Mouse (Mus musculus) lung, embryonic 16.5 days (tissue): ENCODE measurements around the gene Dennd1a. TPM values are rescaled to one million over a fixed set of nuclear protein-coding genes. Genes with fewer than 3 reads are reported as not detected.

Experiments used
- ATAC-seq: fragments of 200-750 bp; cut with Nextera tagmentation; 2 replicates; pipeline ENCODE4 v1.8.0; 2017; ENCODE audit warnings: low read depth, mild to moderate bottlenecking, moderate library complexity
- H3K27ac ChIP-seq: fragments of 300-500 bp; sonication (generic); 2 replicates; pipeline ENCODE4 v1.5.1; 2014; ENCODE audit warnings: mild to moderate bottlenecking, control low read depth, low read length
- H3K27me3 ChIP-seq: fragments of 300-500 bp; sonication (generic); 2 replicates; pipeline ENCODE4 v1.6.1; 2014; ENCODE audit warnings: low read depth, low read length, mixed read lengths; ENCODE audit not compliant: control insufficient read depth, insufficient read depth
- H3K36me3 ChIP-seq: fragments of 300-500 bp; sonication (generic); 2 replicates; pipeline ENCODE4 v1.6.1; 2014; ENCODE audit warnings: low read length; ENCODE audit not compliant: control insufficient read depth, insufficient read depth
- H3K4me1 ChIP-seq: fragments of 300-500 bp; sonication (generic); replicated peaks from 2 replicates; pipeline ENCODE4 v1.6.1; 2014; ENCODE audit warnings: low read length, mixed read lengths; ENCODE audit not compliant: control insufficient read depth, insufficient read depth
- H3K4me2 ChIP-seq: fragments of 300-500 bp; sonication (generic); 2 replicates; pipeline ENCODE4 v1.6.1; 2014; ENCODE audit warnings: low read depth, low read length, control low read depth
- H3K4me3 ChIP-seq: fragments of 300-500 bp; sonication (generic); 2 replicates; pipeline ENCODE4 v1.5.1; 2014; ENCODE audit warnings: mild to moderate bottlenecking, low read length, control low read depth
- H3K9ac ChIP-seq: fragments of 300-500 bp; sonication (generic); 2 replicates; pipeline ENCODE4 v1.6.1; 2014; ENCODE audit warnings: low read length, control low read depth
- H3K9me3 ChIP-seq: fragments of 300-500 bp; sonication (generic); 2 replicates; pipeline ENCODE4 v1.6.1; 2016; ENCODE audit warnings: low read length; ENCODE audit not compliant: control insufficient read depth
- WGBS: fragments of 180-500 bp; shearing (Covaris S2); extraction: QIAGEN DNeasy Blood & Tissue Kit; methylation state at CpG from one replicate; pipeline ENCODE4 v1.1.7; 2014; 5-methylcytosine and 5-hydroxymethylcytosine counted together
- polyA plus RNA-seq: library from polyadenylated mRNA; unstranded; fragments of >200 nt; fragmentation: Nextera tagmentation; extraction: Ambion mirVana; gene quantifications from 2 replicates; pipeline ENCODE4 v1.2.1, GENCODE M21; 2015

Dennd1a gene
- polyA plus RNA-seq, 1 experiment from 2014 or later: 11.7 TPM

DNA sequence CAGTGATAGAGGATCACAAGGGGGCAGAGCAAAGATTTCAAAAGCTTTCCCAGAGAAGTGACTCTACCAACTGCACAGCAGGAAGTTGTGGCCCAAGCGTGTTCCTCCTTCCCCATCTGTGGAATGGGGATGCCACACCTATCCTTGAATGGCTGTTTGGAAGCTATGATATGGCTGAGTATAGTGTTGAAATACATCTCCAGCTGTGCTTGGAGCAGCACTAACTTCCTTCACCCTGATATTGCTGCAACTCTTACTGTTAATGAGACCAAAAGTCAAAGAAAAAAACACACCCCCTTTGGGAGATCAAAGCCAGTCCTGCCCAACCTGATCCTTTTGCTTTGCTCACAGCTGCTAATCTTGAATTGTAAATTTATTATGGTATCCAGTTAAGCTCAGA lies 221.3 kb downstream of the Dennd1a start:
- H3K27me3 ChIP-seq: no peaks in the 10 kb centered on the region
- H3K4me1 ChIP-seq: 0 out of 2 replicates have a peak, but pooled peaks cover 2% of the 10 kb centered on the region
- H3K36me3 ChIP-seq: no peaks in the 10 kb centered on the region
- H3K9me3 ChIP-seq: no peaks in the 10 kb centered on the region
- H3K4me2 ChIP-seq: no peak overlapping the region
- ATAC-seq: no peak
- WGBS: 77% methylated on average over 1 of the region's 1 CpGs
- H3K4me3 ChIP-seq: no peak overlapping the region
- H3K9ac ChIP-seq: no peak overlapping the region
- no peak overlapping the region for H3K27ac ChIP-seq

DNA sequence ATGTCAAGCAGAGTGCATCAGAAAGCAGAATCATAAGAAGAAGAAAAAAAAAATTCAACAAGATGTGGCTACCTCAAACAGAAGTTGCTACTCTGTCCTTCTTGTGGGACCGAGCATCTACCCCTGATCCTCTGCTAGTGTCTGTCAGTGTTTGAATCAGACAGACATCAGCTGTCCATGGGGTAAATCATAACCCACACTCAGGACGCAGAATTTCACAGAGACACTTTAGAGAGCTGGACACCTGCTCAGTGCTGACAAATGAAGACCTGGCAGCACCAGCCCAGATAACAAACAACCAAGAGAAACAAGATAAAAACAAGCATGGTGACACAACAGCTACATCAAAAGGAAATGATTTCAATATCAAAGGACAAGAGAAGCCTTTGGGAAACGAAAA lies 222.9 kb downstream of the Dennd1a start:
- H3K4me3 ChIP-seq: no peak overlapping the region
- no peak overlapping the region for H3K4me2 ChIP-seq
- H3K36me3 ChIP-seq: no peaks in the 10 kb centered on the region
- ATAC-seq: no peak
- 0 out of 2 replicates have a peak, but pooled peaks cover 2% of the 10 kb centered on the region for H3K4me1 ChIP-seq
- 49% methylated on average over 3 of the region's 3 CpGs for WGBS
- no peak overlapping the region for H3K27ac ChIP-seq
- no peaks in the 10 kb centered on the region for H3K27me3 ChIP-seq
- no peak overlapping the region for H3K9ac ChIP-seq
- no peaks in the 10 kb centered on the region for H3K9me3 ChIP-seq

DNA sequence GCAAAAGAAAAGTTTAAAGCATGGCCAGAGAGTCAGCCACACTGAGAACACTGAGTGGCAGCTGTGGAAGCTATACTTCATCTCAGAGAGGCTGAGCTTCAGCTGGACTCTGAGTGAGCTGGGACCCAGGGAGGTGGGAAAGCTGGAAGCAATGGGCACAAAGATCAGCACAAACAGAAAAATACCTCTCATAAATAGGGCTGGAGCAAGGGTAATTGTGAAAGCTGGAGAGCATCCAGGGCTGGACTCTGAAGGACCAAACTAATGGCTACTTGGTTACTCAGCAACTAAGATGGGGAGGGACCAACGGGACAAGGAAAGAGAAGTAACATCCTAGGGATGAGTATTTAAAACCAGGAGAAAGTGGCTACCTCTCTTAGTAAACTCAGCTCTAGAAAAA lies 225.0 kb downstream of the Dennd1a start:
- no peaks in the 10 kb centered on the region for H3K4me1 ChIP-seq
- ATAC-seq: no peak
- no peak overlapping the region for H3K4me2 ChIP-seq
- H3K9me3 ChIP-seq: no peaks in the 10 kb centered on the region
- no peaks in the 10 kb centered on the region for H3K27me3 ChIP-seq
- no peak overlapping the region for H3K4me3 ChIP-seq
- H3K27ac ChIP-seq: no peak overlapping the region
- no peak overlapping the region for H3K9ac ChIP-seq
- WGBS: 60% methylated on average over 1 of the region's 1 CpGs
- H3K36me3 ChIP-seq: no peaks in the 10 kb centered on the region

DNA sequence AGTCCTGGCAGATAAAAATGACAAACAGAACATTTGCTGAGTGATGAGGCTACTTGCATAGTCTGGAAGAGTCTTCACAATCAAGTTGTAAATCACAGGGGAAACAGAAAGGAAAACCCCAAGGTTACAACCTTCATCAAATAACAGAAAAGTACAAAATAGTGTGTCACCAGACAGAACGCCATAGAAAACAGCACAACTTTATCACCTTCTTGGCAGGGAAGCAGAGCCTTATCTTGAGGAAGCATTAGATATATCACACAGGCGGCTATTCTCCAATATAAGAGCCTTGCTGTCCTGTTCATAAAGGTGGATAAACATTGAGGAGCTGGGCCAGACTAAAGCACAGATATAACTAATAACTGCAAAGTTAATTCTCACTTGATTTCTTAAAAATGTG lies 225.7 kb downstream of the Dennd1a start:
- H3K27ac ChIP-seq: no peak overlapping the region
- H3K4me2 ChIP-seq: no peak overlapping the region
- no peak overlapping the region for H3K9ac ChIP-seq
- no peak for ATAC-seq
- no peaks in the 10 kb centered on the region for H3K4me1 ChIP-seq
- no peaks in the 10 kb centered on the region for H3K9me3 ChIP-seq
- no peaks in the 10 kb centered on the region for H3K36me3 ChIP-seq
- H3K4me3 ChIP-seq: no peak overlapping the region
- H3K27me3 ChIP-seq: no peaks in the 10 kb centered on the region
- WGBS: 28% methylated on average over 2 of the region's 2 CpGs

DNA sequence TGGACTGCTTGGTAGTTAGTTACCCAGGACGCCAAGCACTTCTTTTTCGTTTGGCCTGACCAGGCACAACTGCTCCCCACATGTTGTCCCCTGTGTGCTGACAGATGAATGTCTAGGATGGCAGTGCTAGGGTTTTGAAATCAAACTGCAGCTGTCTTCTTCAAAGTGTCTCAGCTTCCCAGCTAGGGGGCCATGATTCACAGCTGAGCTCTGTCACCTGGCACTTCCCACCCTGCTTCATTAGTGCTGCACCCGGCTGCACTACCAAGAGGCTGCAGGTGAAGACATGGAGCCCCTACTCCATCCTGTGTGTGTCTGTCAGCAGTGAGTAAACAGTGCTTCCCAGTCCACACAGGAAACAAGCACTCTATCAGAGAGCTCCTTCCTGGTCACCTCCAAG lies 234.8 kb downstream of the Dennd1a start:
- H3K36me3 ChIP-seq: no peaks in the 10 kb centered on the region
- peaks cover 7% of the 10 kb centered on the region for H3K4me1 ChIP-seq
- H3K27ac ChIP-seq: no peak overlapping the region
- H3K9ac ChIP-seq: no peak overlapping the region
- H3K9me3 ChIP-seq: no peaks in the 10 kb centered on the region
- ATAC-seq: 0 out of 2 replicates have a peak, but pooled peaks have one; percentile 17
- no peak overlapping the region for H3K4me2 ChIP-seq
- no peaks in the 10 kb centered on the region for H3K27me3 ChIP-seq
- 30% methylated on average over 3 of the region's 3 CpGs for WGBS
- H3K4me3 ChIP-seq: no peak overlapping the region

DNA sequence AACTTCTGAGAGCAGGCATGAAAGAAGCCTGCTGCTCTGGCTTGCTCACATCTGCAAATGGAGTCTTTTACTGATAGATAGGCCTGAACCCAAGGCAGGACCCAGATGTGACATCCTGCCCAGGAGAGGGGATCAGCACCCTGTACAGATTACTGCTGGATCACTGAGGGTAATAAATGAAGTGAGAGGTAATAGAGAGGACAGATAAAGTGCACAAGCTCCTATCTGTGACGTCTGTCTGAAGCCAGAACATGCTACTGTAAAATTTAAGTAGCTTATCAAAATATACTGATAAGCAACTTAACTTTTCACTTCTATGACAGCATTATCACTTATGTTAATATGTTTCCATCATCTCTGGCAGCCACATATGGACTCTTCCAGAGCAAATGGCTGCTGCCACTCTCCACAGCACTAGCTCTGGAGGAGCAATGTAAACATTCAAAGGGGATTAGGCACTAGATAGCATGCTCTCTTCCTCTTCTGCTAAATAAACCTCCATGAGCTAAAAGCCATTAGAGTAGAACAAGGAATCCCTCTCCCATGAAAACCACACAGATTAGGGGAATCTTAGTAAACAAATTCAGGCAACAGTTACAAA lies 235.6 kb downstream of the Dennd1a start:
- no peak overlapping the region for H3K4me3 ChIP-seq
- H3K4me1 ChIP-seq: peaks cover 7% of the 10 kb centered on the region
- H3K9ac ChIP-seq: no peak overlapping the region
- H3K27me3 ChIP-seq: no peaks in the 10 kb centered on the region
- WGBS: 17% methylated on average over 1 of the region's 1 CpGs
- H3K9me3 ChIP-seq: no peaks in the 10 kb centered on the region
- no peaks in the 10 kb centered on the region for H3K36me3 ChIP-seq
- H3K27ac ChIP-seq: no peak overlapping the region
- no peak overlapping the region for H3K4me2 ChIP-seq
- ATAC-seq: no peak

DNA sequence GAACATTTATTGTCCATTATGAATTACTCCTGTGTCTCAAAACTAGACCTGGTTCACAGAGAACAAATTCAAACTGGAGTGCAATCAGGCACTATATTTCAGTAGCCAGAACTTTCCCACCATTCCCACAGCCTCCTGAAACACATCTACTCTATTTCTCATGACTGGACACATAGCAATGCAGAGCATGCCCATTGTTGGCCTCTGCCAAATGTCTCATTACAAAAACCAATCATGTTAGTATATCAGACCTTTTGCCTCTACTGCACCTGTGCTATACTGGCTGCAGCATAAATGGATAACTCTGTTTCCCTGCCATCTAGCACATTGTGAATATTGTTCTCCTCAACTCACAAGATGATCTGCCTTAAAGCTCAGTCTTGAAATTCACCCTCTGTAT lies 238.2 kb downstream of the Dennd1a start:
- Histone ChIP-seq H3K4me3 (no peak overlapping the region), H3K4me1 (peaks cover 7% of the 10 kb centered on the region), H3K27me3 (no peaks in the 10 kb centered on the region), H3K36me3 (no peaks in the 10 kb centered on the region), H3K9me3 (no peaks in the 10 kb centered on the region), H3K9ac (no peak overlapping the region), H3K27ac (no peak overlapping the region), H3K4me2 (no peak overlapping the region)
- ATAC-seq: no peak

DNA sequence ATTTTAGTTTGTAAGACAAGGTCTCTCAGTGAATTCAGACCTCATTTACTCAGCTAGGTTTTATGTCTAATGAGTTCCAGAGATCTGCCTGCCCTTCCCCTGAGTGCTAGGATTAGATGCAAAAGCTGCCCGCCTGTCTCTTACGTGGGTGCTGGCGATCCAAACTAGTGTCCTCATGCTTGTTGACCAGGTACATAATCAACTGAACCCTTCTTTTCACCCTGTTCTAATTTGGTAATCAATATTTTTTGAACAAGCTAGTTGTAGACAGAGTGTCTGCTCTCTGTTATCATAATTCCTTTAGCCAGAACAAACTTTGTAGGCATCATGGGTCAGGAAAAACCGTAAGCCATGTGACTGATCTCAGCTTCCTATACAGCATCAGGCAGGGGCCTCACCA lies 241.9 kb downstream of the Dennd1a start:
- Histone ChIP-seq H3K4me2 (no peak overlapping the region), H3K27ac (no peak overlapping the region), H3K4me1 (no peaks in the 10 kb centered on the region), H3K36me3 (no peaks in the 10 kb centered on the region), H3K27me3 (no peaks in the 10 kb centered on the region), H3K9ac (no peak overlapping the region), H3K9me3 (no peaks in the 10 kb centered on the region), H3K4me3 (no peak overlapping the region)
- WGBS: 89% methylated on average over 4 of the region's 4 CpGs
- ATAC-seq: no peak

DNA sequence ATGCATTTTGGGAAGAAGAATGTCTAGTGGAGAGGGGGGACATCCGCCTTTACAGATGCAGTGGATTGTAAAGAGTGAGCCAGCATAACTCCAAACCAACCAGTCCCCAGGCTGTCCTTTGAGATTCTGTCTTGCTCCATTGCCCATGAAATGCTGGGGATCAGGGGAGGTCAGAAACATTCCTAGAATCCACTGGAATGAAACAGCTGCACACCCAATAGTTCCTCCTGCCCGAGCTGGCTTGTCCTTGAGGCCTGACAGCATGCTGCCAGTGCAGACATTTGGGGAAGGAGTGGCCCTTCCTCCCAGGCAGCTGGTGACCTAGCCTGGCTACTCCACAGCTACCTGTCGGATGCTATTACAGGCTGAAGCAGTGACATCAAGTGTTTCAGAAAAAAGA lies 246.3 kb downstream of the Dennd1a start:
- no peak for ATAC-seq
- Histone ChIP-seq H3K27me3 (no peaks in the 10 kb centered on the region), H3K9ac (no peak overlapping the region), H3K4me2 (no peak overlapping the region), H3K27ac (no peak overlapping the region), H3K4me1 (no peaks in the 10 kb centered on the region), H3K9me3 (no peaks in the 10 kb centered on the region), H3K4me3 (no peak overlapping the region), H3K36me3 (no peaks in the 10 kb centered on the region)
- WGBS: 53% methylated on average over 3 of the region's 3 CpGs

DNA sequence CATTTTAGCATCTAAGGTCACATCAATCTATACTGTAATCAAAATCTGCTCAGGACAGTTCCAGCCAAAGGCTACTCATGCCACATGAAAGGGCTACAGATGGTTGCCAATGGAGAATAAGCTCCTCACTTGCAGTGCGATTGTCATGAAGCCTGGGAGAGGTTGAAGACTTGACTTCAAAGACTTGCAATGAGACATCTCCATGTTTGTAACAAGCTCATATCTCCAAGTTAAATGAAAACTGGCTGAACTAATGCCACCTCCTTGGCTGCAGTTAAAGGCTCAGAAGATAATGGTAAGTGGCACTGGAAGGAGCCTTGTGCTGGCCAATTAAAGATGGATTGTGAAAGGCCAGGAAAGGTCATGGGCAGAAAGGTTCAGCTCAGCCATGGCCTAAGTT lies 247.6 kb downstream of the Dennd1a start:
- Histone ChIP-seq H3K36me3 (no peaks in the 10 kb centered on the region), H3K4me2 (no peak overlapping the region), H3K27ac (no peak overlapping the region), H3K4me1 (no peaks in the 10 kb centered on the region), H3K9me3 (no peaks in the 10 kb centered on the region), H3K27me3 (no peaks in the 10 kb centered on the region), H3K9ac (no peak overlapping the region), H3K4me3 (no peak overlapping the region)
- no peak for ATAC-seq
- WGBS: 89% methylated on average over 1 of the region's 1 CpGs
